Mouse (Mus musculus) adrenal gland, postnatal 36 days (tissue): Measurements from ENCODE around the gene Lrmda. TPM values are rescaled to one million over a fixed set of nuclear protein-coding genes. Genes with fewer than 3 reads are reported as not detected.
A peak's percentile ranks its signal among the peaks of the same experiment; 100 is the strongest.

Experiments used
- DNase-seq, 2 experiments: peaks; one replicate each; pipeline ENCODE4 v3.0.0; 2021; ENCODE audit warnings: mixed read lengths in 1 of 2
- total RNA-seq, 2 experiments: library from RNA; stranded (reverse); gene quantifications; 2 replicates each; pipeline ENCODE4 v1.2.3; 2021

Gene Lrmda
- total RNA-seq, 2 experiments from 2014 or later = 5.2 to 7.2 TPM

GRCm38 (mm10) chr14:22719968-22720367 lies 700.5 kb downstream of the Lrmda start:
- DNase-seq = no peak

- DNase-seq = no peak
Observed at GRCm38 (mm10) chr14:22721845-22722244, 702.3 kb downstream of the Lrmda start.

- DNase-seq = no peak
Observed at GRCm38 (mm10) chr14:22727548-22727947, 708.0 kb downstream of the Lrmda start.

GRCm38 (mm10) chr14:22728611-22729223 lies 709.2 kb downstream of the Lrmda start:
- DNase-seq = no peak

GRCm38 (mm10) chr14:22738603-22739002 lies 719.1 kb downstream of the Lrmda start:
- no peak for DNase-seq

GRCm38 (mm10) chr14:22742527-22742926 lies 723.0 kb downstream of the Lrmda start:
- DNase-seq = no peak

GRCm38 (mm10) chr14:22743264-22743663 lies 723.8 kb downstream of the Lrmda start:
- no peak for DNase-seq

- DNase-seq = no peak
Observed at GRCm38 (mm10) chr14:22744701-22745100, 725.2 kb downstream of the Lrmda start.

GRCm38 (mm10) chr14:22745263-22745881 lies 725.9 kb downstream of the Lrmda start:
- DNase-seq = no peak

- no peak for DNase-seq
Observed at GRCm38 (mm10) chr14:22745882-22746480, 726.5 kb downstream of the Lrmda start.

GRCm38 (mm10) chr14:22747816-22748215 lies 728.3 kb downstream of the Lrmda start:
- DNase-seq = no peak

- peak; percentile 13 to 51 for DNase-seq
Observed at GRCm38 (mm10) chr14:22750409-22750808, 730.9 kb downstream of the Lrmda start.

GRCm38 (mm10) chr14:22751290-22751689 lies 731.8 kb downstream of the Lrmda start:
- DNase-seq = no peak

- no peak for DNase-seq
Observed at GRCm38 (mm10) chr14:22754633-22755032, 735.1 kb downstream of the Lrmda start.

GRCm38 (mm10) chr14:22757493-22757892 lies 738.0 kb downstream of the Lrmda start:
- DNase-seq = no peak

GRCm38 (mm10) chr14:22759216-22759615 lies 739.7 kb downstream of the Lrmda start:
- DNase-seq = no peak

GRCm38 (mm10) chr14:22759673-22760072 lies 740.2 kb downstream of the Lrmda start:
- DNase-seq = peak; percentile 6 to 11

- DNase-seq = peak; percentile 17 to 40
Observed at GRCm38 (mm10) chr14:22760241-22761039, 740.9 kb downstream of the Lrmda start.

- peak; percentile 40 to 46 for DNase-seq
Observed at GRCm38 (mm10) chr14:22781709-22782108, 762.2 kb downstream of the Lrmda start.

- peak in 1 of 2 experiments; percentile 9 for DNase-seq
Observed at GRCm38 (mm10) chr14:22782365-22782764, 762.9 kb downstream of the Lrmda start.

- no peak for DNase-seq
Observed at GRCm38 (mm10) chr14:22783211-22784161, 764.0 kb downstream of the Lrmda start.

- no peak for DNase-seq
Observed at GRCm38 (mm10) chr14:22800020-22800419, 780.5 kb downstream of the Lrmda start.
